Mouse (Mus musculus) spleen, adult 12 weeks (tissue): ENCODE measurements around the gene Tmem132d.

Source experiments
- DNase-seq: peaks from one replicate; pipeline ENCODE4 v3.0.0; 2022; ENCODE audit warnings: low spot score

The Tmem132d gene

GRCm38 (mm10) chr5:128432916-128433315, at the start of gene Tmem132d:
Gene Tmem132d (minus strand): TSS chr5:128433077.
- DNase-seq = no peak

GRCm38 (mm10) chr5:128480816-128481215, 47.9 kb upstream of the Tmem132d start:
- DNase-seq = no peak

GRCm38 (mm10) chr5:128475372-128475771, 42.5 kb upstream of the Tmem132d start:
- no peak for DNase-seq

- no peak for DNase-seq
These were observed 36.9 kb upstream of the Tmem132d start for GRCm38 (mm10) chr5:128469812-128470211.

GRCm38 (mm10) chr5:128464514-128464913, 31.6 kb upstream of the Tmem132d start:
- DNase-seq = no peak

- DNase-seq = no peak
These were observed 27.7 kb upstream of the Tmem132d start for GRCm38 (mm10) chr5:128460605-128461004.

- DNase-seq = no peak
These were observed 22.9 kb upstream of the Tmem132d start for GRCm38 (mm10) chr5:128455732-128456131.

- no peak for DNase-seq
These were observed 19.3 kb upstream of the Tmem132d start for GRCm38 (mm10) chr5:128452196-128452595.

GRCm38 (mm10) chr5:128450808-128451207, 17.9 kb upstream of the Tmem132d start:
- DNase-seq = no peak

GRCm38 (mm10) chr5:128444876-128445275, 12.0 kb upstream of the Tmem132d start:
- DNase-seq = no peak

GRCm38 (mm10) chr5:128443848-128444247, 11.0 kb upstream of the Tmem132d start:
- no peak for DNase-seq

- DNase-seq = no peak
These were observed 8.2 kb upstream of the Tmem132d start for GRCm38 (mm10) chr5:128441121-128441520.

- DNase-seq = no peak
These were observed 7.0 kb upstream of the Tmem132d start for GRCm38 (mm10) chr5:128439828-128440227.

- no peak for DNase-seq
These were observed 5.2 kb upstream of the Tmem132d start for GRCm38 (mm10) chr5:128438078-128438477.

- no peak for DNase-seq
These were observed 4.0 kb upstream of the Tmem132d start for GRCm38 (mm10) chr5:128436909-128437308.

GRCm38 (mm10) chr5:128435683-128436082, 2.8 kb upstream of the Tmem132d start:
- DNase-seq = no peak

- no peak for DNase-seq
These were observed 909 bp upstream of the Tmem132d start for GRCm38 (mm10) chr5:128433786-128434185.

- no peak for DNase-seq
These were observed 455 bp downstream of the Tmem132d start for GRCm38 (mm10) chr5:128432422-128432821.

GRCm38 (mm10) chr5:128424636-128425035, 8.2 kb downstream of the Tmem132d start:
- DNase-seq = no peak

- no peak for DNase-seq
These were observed 8.7 kb downstream of the Tmem132d start for GRCm38 (mm10) chr5:128424213-128424612.

- no peak for DNase-seq
These were observed 10.8 kb downstream of the Tmem132d start for GRCm38 (mm10) chr5:128422090-128422489.

GRCm38 (mm10) chr5:128418149-128418710, 14.6 kb downstream of the Tmem132d start:
- DNase-seq = no peak

- DNase-seq = no peak
These were observed 18.8 kb downstream of the Tmem132d start for GRCm38 (mm10) chr5:128414056-128414455.

GRCm38 (mm10) chr5:128412306-128412705, 20.6 kb downstream of the Tmem132d start:
- DNase-seq = no peak
